Mouse (Mus musculus) G1E (cell line): ENCODE data around the gene Sync.

ENCODE experiments used
- CTCF ChIP-seq: IDR thresholded peaks from 2 replicates; pipeline ENCODE4 v1.5.1; 2012; ENCODE audit warnings: low read depth, low read length, inconsistent platforms, mixed read lengths
- POLR2AphosphoS5 ChIP-seq: IDR thresholded peaks from 2 replicates; pipeline ENCODE4 v1.6.1; 2012; ENCODE audit warnings: low read depth, low read length, inconsistent platforms; ENCODE audit not compliant: insufficient replicate concordance
- TAL1 ChIP-seq: conservative IDR thresholded peaks from 2 replicates; pipeline ENCODE4 v1.6.1; 2012; ENCODE audit warnings: low read depth, low read length, inconsistent platforms, mixed read lengths

- TF ChIP-seq TAL1, result no peak
- TF ChIP-seq POLR2AphosphoS5, result no peak
- TF ChIP-seq CTCF, result no peak
Observed at GRCm38 (mm10) chr4:129239075-129239474, 48.3 kb upstream of the Sync start.
